In genomic region chr12:35640911-35641345, GRCm38 (mm10) we compare ENCODE assay signal across 20 mouse cellular contexts.
DNase-seq lines count a peak whose midpoint lies in the region; ATAC-seq and TF ChIP-seq lines count a peak whose summit lies in the region.
"Had no signal": no experiment of that assay in that cellular context is flagged by ENCODE, and none has a peak within 500 bp of the region (broad histone marks: within the 10 kb centered on the region; RNA-seq: fewer than 3 reads in every experiment).

No protein-coding gene starts in this region.

- H3K9ac ChIP-seq in ES-Bruce4 (ENCODE audit: low read depth, poor library complexity, severe bottlenecking), result no peak overlapping the region
- H3K9ac ChIP-seq: forebrain, embryonic 13.5 days; hindbrain, embryonic 15.5 days had no signal

- H3K9me3 ChIP-seq in ES-Bruce4 (replicated peaks; ENCODE audit: control insufficient read depth, insufficient read depth, low read length, poor library complexity, severe bottlenecking), result no peaks in the 10 kb centered on the region
- H3K9me3 ChIP-seq: embryonic facial prominence, embryonic 10.5 days; forebrain, embryonic 13.5 days; hindbrain, embryonic 15.5 days had no signal

- no peaks in the 10 kb centered on the region for H3K4me1 ChIP-seq in ES-Bruce4 (ENCODE audit: control insufficient read depth, insufficient read depth, low read length)
- H3K4me1 ChIP-seq: embryonic facial prominence, embryonic 10.5 days; forebrain, embryonic 13.5 days; hindbrain, embryonic 15.5 days had no signal

- H3K36me3 ChIP-seq in ES-Bruce4 (ENCODE audit: control insufficient read depth, insufficient read depth, low read length, poor library complexity, severe bottlenecking), result no peaks in the 10 kb centered on the region
- H3K36me3 ChIP-seq: embryonic facial prominence, embryonic 10.5 days; hindbrain, embryonic 15.5 days had no signal

- intact Hi-C loops in left cerebral cortex, adult 2 months (cut with DNase I), result no loop called here

- peak; percentile 28 for DNase-seq in CD4-positive helper T cell, adult 2 months (ENCODE audit: low read depth, low spot score)
- DNase-seq in left cerebral cortex, adult 2 months (ENCODE audit: extremely low spot score in 1 of 2, low spot score in 2 of 2), result no peak
- no peak for DNase-seq in cerebellum, postnatal 25 days
- no peak for DNase-seq in urinary bladder, adult 18-20 months (ENCODE audit: low spot score in 2 of 2)
- DNase-seq: cerebellum, adult 18-20 months; cerebellum, postnatal 36 days; gastrocnemius, postnatal 10 days; heart, adult 18-20 months; heart, postnatal 36 days; kidney, adult 11 months; left cerebral cortex, postnatal 4 days; liver; lung, postnatal 10 days; thymus, postnatal 14 days had no signal

- H3K27ac ChIP-seq in ES-Bruce4 (ENCODE audit: insufficient read depth, low read length), result peak overlapping the region; percentile 51
- H3K27ac ChIP-seq in left cerebral cortex, adult 2 months, result no peak overlapping the region
- H3K27ac ChIP-seq: embryonic facial prominence, embryonic 10.5 days; forebrain, embryonic 13.5 days; hindbrain, embryonic 15.5 days had no signal

- H3K27me3 ChIP-seq in ES-Bruce4 (ENCODE audit: control insufficient read depth, insufficient read depth, low read length, poor library complexity, severe bottlenecking), result no peaks in the 10 kb centered on the region
- H3K27me3 ChIP-seq: forebrain, embryonic 13.5 days; hindbrain, embryonic 15.5 days had no signal

- no peak for TF ChIP-seq POLR2A in ES-Bruce4 (IDR thresholded peaks at IDR 0.05; ENCODE audit: insufficient read depth, low read length)

- TF ChIP-seq EP300 in ES-Bruce4 (IDR thresholded peaks at IDR 0.05; ENCODE audit: insufficient read depth, low read depth, low read length), result no peak

- no peak overlapping the region for H3K4me3 ChIP-seq in ES-Bruce4 (ENCODE audit: low read depth, low read length)
- H3K4me3 ChIP-seq in left cerebral cortex, adult 2 months, result no peak overlapping the region
- H3K4me3 ChIP-seq: embryonic facial prominence, embryonic 10.5 days; forebrain, embryonic 13.5 days; hindbrain, embryonic 15.5 days had no signal

- peak; percentile 66 for ATAC-seq in activated CD4-positive, CD25-positive, alpha-beta regulatory T cell, adult 4 months
- peak; percentile 60 for ATAC-seq in megakaryocyte progenitor cell, adult 5-6 weeks (replicated peaks; ENCODE audit: poor library complexity)
- ATAC-seq: forebrain, embryonic 13.5 days had no signal

- no peak for TF ChIP-seq CTCF in ES-Bruce4 (IDR thresholded peaks at IDR 0.05; ENCODE audit: low read depth, low read length)
- no peak for TF ChIP-seq CTCF in left cerebral cortex, adult 2 months (IDR thresholded peaks at IDR 0.05)
